Mouse (Mus musculus) brain, embryonic 14.5 days (tissue): Measurements from ENCODE around the gene Cic. TPM values are rescaled to one million over a fixed set of nuclear protein-coding genes. Genes with fewer than 3 reads are reported as not detected.

ENCODE experiments used
- DNase-seq: peaks from one replicate; pipeline ENCODE4 v3.0.0-alpha.2; 2011; ENCODE audit warnings: low read depth
- CTCF ChIP-seq: fragments of 200-500 bp; IDR thresholded peaks from 2 replicates; pipeline ENCODE4 v1.5.1; 2012; ENCODE audit warnings: inconsistent platforms, mild to moderate bottlenecking, moderate library complexity, borderline replicate concordance; ENCODE audit not compliant: insufficient read depth, insufficient read length; ENCODE audit errors: extremely low read depth
- POLR2A ChIP-seq: fragments of 200-500 bp; IDR thresholded peaks from 2 replicates; pipeline ENCODE4 v1.6.1; 2012; ENCODE audit warnings: mild to moderate bottlenecking, inconsistent platforms, borderline replicate concordance; ENCODE audit not compliant: poor library complexity, insufficient read depth, insufficient read length, severe bottlenecking; ENCODE audit errors: extremely low read depth
- polyA plus RNA-seq: library from polyadenylated mRNA; depleted of rRNA; stranded (reverse); fragments of >200 nt; gene quantifications from 2 replicates; pipeline ENCODE4 v1.2.3, GENCODE M21; 2012

The Cic gene
- polyA plus RNA-seq, 1 experiment, result 149 TPM

DNA sequence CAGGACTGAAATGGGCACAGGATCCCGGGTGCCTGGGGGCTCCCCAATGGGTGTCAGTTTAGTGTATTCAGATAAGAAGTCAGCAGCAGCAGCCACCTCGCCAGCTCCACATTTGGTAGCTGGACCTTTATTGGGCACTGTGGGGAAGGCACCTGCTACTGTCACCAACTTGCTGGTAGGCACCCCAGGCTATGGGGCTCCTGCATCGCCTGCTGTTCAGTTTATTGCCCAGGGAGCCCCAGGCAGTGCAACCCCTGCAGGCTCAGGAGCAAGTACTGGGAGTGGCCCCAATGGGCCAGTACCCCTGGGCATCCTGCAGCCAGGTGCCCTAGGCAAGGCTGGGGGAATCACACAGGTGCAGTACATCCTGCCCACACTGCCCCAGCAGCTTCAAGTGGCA, 21.2 kb downstream of the Cic start:
- TF ChIP-seq CTCF, result no peak
- TF ChIP-seq POLR2A, result no peak
- no peak for DNase-seq

DNA sequence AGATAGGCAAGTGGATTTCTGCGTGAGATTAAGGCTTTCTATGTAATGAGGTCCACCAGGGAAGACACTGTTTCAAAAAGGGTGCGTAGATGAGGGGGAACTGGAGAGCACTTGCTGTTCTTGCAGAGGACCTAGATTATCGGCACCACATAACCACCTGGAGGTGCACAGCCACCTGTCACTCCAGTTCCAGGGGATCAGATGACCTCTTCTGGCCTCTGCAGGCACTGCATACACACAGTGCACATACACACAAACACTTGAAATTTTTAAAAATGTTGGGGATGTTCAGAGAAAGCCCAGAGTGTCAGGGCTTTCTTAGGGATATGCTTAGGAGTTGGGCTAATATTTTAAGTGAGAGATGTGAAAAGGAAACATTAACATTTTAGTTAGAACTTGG, 22.4 kb downstream of the Cic start:
- DNase-seq, result no peak
- TF ChIP-seq POLR2A, result no peak
- no peak for TF ChIP-seq CTCF

GRCm38 (mm10) chr7:25290463-25290862, 23.0 kb downstream of the Cic start:
- TF ChIP-seq CTCF (no peak), POLR2A (no peak)
- no peak for DNase-seq

DNA sequence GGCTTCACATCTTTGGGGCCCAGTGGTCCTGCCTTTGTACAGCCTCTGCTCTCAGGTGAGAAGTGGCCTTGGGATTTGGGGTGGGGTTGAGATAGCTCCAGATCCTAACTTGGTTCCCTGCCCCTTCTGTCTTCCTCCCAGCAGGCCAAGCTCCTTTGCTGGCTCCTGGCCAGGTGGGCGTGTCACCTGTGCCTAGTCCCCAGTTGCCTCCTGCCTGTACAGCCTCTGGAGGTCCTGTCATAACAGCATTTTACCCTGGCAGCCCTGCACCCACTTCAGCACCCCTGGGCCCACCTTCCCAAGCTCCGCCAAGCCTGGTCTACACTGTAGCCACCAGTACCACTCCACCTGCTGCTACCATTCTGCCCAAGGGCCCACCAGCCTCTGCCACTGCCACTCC, 23.4 kb downstream of the Cic start:
- no peak for TF ChIP-seq CTCF
- DNase-seq, result peak; percentile 56

DNA sequence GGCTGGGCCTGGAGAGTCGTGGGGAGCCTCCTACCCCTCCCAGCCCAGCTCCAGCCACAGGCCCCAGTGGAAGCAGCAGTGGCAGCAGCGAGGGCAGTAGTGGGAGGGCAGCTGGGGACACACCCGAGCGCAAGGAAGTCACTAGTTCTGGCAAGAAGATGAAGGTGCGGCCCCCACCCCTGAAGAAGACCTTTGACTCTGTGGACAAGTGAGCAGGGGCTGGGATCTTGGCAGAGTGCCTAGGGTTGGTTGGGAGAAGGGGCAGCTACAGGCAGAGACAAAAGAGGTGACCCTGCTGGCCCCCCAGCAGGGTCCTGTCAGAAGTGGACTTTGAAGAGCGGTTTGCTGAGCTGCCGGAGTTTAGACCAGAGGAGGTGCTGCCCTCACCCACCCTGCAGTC, 24.6 kb downstream of the Cic start:
- no peak for DNase-seq
- TF ChIP-seq POLR2A (no peak), CTCF (no peak)

- TF ChIP-seq CTCF (no peak), POLR2A (no peak)
- DNase-seq, result no peak
Observed at GRCm38 (mm10) chr7:25293191-25293739, 25.8 kb downstream of the Cic start.

GRCm38 (mm10) chr7:25294495-25294894, 27.0 kb downstream of the Cic start:
- TF ChIP-seq POLR2A (no peak), CTCF (no peak)

GRCm38 (mm10) chr7:25294960-25295722, 27.6 kb downstream of the Cic start:
- DNase-seq, result no peak
- no peak for TF ChIP-seq CTCF
- TF ChIP-seq POLR2A, result no peak

More at GRCm38 (mm10) chr7:25294495-25294894, 27.0 kb downstream of the Cic start:
- DNase-seq, result no peak

GRCm38 (mm10) chr7:25296945-25297453, 29.5 kb downstream of the Cic start:
- no peak for TF ChIP-seq POLR2A

DNA sequence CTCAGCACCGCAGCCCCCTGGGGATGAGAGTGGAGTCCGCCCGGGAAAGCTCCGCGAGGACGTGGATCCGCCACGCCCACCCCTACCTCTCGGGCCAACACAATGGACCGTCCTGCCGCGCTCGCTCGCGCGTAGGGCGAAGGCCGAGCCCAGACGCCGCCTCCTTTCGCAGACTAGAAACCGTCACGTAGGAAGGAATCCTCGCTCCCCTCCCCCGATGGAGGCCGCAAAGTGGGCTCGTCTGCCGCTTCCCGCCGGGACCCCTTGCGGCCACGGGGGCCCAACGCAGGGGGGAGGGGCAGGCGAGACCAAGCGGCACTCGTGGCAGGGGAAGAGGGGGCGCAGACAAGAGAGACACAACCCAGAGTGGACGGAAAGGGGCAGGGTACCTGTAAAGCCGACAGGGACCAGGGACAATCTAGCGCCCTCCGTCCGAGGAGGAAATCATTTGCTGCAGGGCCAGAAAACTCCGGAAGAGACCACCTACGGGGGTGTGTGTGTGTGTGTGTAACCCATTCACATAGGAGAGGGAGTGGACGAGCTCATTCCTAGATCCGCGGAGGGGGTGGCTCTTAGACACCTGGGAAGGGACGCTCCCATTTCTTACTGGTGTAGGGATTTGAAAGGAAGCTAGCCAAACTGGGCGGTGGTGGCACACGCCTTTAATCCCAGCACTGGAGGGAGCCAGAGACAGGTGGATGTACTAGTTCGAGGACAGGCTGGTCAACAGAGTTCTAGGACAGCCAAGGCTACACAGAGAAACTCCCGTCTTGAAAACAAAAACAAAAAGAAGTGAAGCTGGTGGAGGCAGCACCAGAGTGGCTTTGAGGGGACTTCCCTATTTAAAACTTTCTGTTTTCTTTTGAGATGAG, 30.2 kb downstream of the Cic start, which contains the start of gene Pafah1b3:
TSS of gene Pafah1b3 (minus strand) at position 533 of the 872 bp plus-strand sequence.
- peak; percentile 99 for DNase-seq
- peak; percentile 40; the same call in 1 of the 2 replicates for TF ChIP-seq POLR2A
- TF ChIP-seq CTCF, result peak; percentile 32; the same call in 1 of the 2 replicates

More at GRCm38 (mm10) chr7:25296945-25297453, 29.5 kb downstream of the Cic start:
- peak; percentile 68 for DNase-seq

DNA sequence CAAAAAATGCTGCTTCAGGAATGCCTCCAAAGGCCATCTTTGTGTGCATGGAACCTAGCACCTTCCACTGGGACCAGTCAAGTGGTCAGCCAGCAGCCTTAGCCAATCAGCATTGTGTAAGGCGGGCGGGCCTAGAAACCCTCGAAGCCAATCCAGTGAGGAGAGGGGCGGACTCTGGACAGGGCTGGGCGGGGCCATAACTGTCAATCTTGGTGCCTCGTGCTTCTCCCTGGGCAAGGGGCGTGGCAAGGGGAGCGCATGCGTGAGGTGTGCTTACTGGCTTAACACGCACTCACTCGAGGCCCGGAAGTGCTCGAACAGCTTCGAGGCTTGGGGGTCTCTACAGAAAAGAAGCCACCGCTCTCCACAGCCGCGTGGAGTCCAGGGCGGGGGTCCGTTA, 33.6 kb downstream of the Cic start, which contains the start of gene Prr19:
TSS of gene Prr19 (plus strand) at position 349 of the 400 bp plus-strand sequence.
- peak; percentile 83 for DNase-seq
- no peak for TF ChIP-seq CTCF
- TF ChIP-seq POLR2A, result no peak
